Comparison of ENCODE assay signal across 8 mouse cellular contexts in genomic region chr7:141539556-141540311, GRCm38 (mm10). TPM values are rescaled to one million over a fixed set of nuclear protein-coding genes. Genes with fewer than 3 reads are reported as not detected.
DNase-seq lines count a peak whose midpoint lies in the region; ATAC-seq and TF ChIP-seq lines count a peak whose summit lies in the region.

Chid1 (minus strand) TSS chr7:141539857.

- WGBS in forebrain, embryonic 15.5 days, result under 1% methylated on average over 46 of the region's 46 CpGs
- WGBS in lung, adult 2 months, result under 1% methylated on average over 46 of the region's 46 CpGs

- no peaks in the 10 kb centered on the region for H3K9me3 ChIP-seq in forebrain, embryonic 15.5 days

- TF ChIP-seq CTCF in lung, adult 2 months (IDR thresholded peaks at IDR 0.05; ENCODE audit: insufficient read depth, low read length), result no peak

- H3K4me2 ChIP-seq in forebrain, embryonic 15.5 days (replicated peaks), result peak within 1 kb of the TSS; percentile 78

- H3K9ac ChIP-seq in forebrain, embryonic 15.5 days (replicated peaks), result peak within 1 kb of the TSS; percentile 67

- H3K27me3 ChIP-seq in forebrain, embryonic 15.5 days, result no peaks in the 10 kb centered on the region

- peaks cover 22% of the 10 kb centered on the region for H3K4me1 ChIP-seq in forebrain, embryonic 15.5 days
- H3K4me1 ChIP-seq in lung, adult 2 months (ENCODE audit: control insufficient read depth, insufficient read depth, low read length), result peaks cover 16% of the 10 kb centered on the region

- TF ChIP-seq POLR2A in lung, adult 2 months (IDR thresholded peaks at IDR 0.05; ENCODE audit: borderline replicate concordance, extremely low read depth, low read depth, low read length), result peak; percentile 96

- intact Hi-C loops in heart, postnatal 25 days (cut with DNase I), result loop anchor here (1.0 to 5.0 kb wide), 2 partner anchors 22 to 73 kb away; no protein-coding TSS in a partner anchor

- peak within 1 kb of the TSS; percentile 73 for H3K27ac ChIP-seq in forebrain, embryonic 15.5 days (replicated peaks)

- peak within 1 kb of the TSS; percentile 67 for H3K4me3 ChIP-seq in forebrain, embryonic 15.5 days
- peak within 1 kb of the TSS; percentile 96 for H3K4me3 ChIP-seq in lung, adult 2 months (replicated peaks; ENCODE audit: extremely low read depth, low read depth, low read length)

- H3K36me3 ChIP-seq in forebrain, embryonic 15.5 days, result no peaks in the 10 kb centered on the region

- peak; percentile 98 for DNase-seq in ES-CJ7 (ENCODE audit: low read depth, low spot score)
- DNase-seq in cerebellum, adult 11 months, result peak; percentile 99
- peak; percentile 96 for DNase-seq in heart, postnatal 25 days (ENCODE audit: low spot score)
- DNase-seq in layer of hippocampus, adult 18-20 months (ENCODE audit: low spot score in 2 of 2), result peak; percentile 96 to 98
- DNase-seq in lung, adult 2 months, result peak; percentile 99
- DNase-seq in thymus, adult 18-20 months, result peak; percentile 96 to 97

- ATAC-seq in forebrain, embryonic 15.5 days (replicated peaks), result peak; percentile 97
- peak; percentile 98 for ATAC-seq in neutrophil, adult 5-6 weeks (ENCODE audit: extremely low read depth, insufficient number of reproducible peaks, low FRiP score, poor library complexity, severe bottlenecking)

RNA-seq across cellular contexts. Expression of gene Chid1, which starts in this region (rescaled TPM):
- polyA plus RNA-seq in forebrain, embryonic 15.5 days (2015; fragmentation: Nextera tagmentation; extraction: Ambion mirVana), result 32.2 and 33.7 TPM in 2 replicates
- 10 to 100 TPM; 46.6 to 47.1 TPM for total RNA-seq in heart, postnatal 25 days (2021)
- total RNA-seq in layer of hippocampus, adult 18-20 months (2021), result 10 to 100 TPM; 72.6 to 76.2 TPM
- polyA plus RNA-seq in lung, adult 2 months (2012; rRNA removed), result 19.6 and 20.4 TPM in 2 replicates
- 9.9 and 10.4 TPM in 2 replicates for total RNA-seq in neutrophil, adult 5-6 weeks (2017)

Comparison
In these comparisons a context has a peak if more than half of its experiments do, and no peak if none do; other contexts are left out.
1. Peak in every context shown above with its lines: DNase-seq, ATAC-seq, H3K4me3 ChIP-seq and H3K27ac ChIP-seq.